ENCODE assay signal across 12 mouse cellular contexts in genomic region chr17:71673092-71673491, GRCm38 (mm10). TPM values are rescaled to one million over a fixed set of nuclear protein-coding genes. Genes with fewer than 3 reads are reported as not detected.
A peak's percentile ranks its signal among the peaks of the same experiment; 100 is the strongest.
DNase-seq lines count a peak whose midpoint lies in the region; ATAC-seq and TF ChIP-seq lines count a peak whose summit lies in the region.
"Had no signal": no experiment of that assay in that cellular context is flagged by ENCODE, and none has a peak within 500 bp of the region (broad histone marks: within the 10 kb centered on the region; RNA-seq: fewer than 3 reads in every experiment).

Gene Togaram2, plus strand, starts transcription at chr17:71673261.

- TF ChIP-seq CTCF in gastrocnemius, adult 2 months (IDR thresholded peaks at IDR 0.05) = no peak
- TF ChIP-seq CTCF in midbrain, postnatal 0 days (IDR thresholded peaks at IDR 0.05) = no peak

- H3K36me3 ChIP-seq in midbrain, embryonic 15.5 days (replicated peaks) = no peaks in the 10 kb centered on the region
- no peaks in the 10 kb centered on the region for H3K36me3 ChIP-seq in midbrain, postnatal 0 days (ENCODE audit: insufficient read depth, low read length)
- no peaks in the 10 kb centered on the region for H3K36me3 ChIP-seq in forebrain, embryonic 16.5 days (ENCODE audit: control insufficient read depth, insufficient read depth)
- H3K36me3 ChIP-seq: embryonic facial prominence, embryonic 12.5 days; liver, embryonic 13.5 days had no signal

- no peak within 1 kb of the TSS for H3K27ac ChIP-seq in gastrocnemius, adult 2 months
- 0 out of 2 replicates have a peak within 1 kb of the TSS, but pooled peaks have one; percentile 15 for H3K27ac ChIP-seq in midbrain, embryonic 15.5 days
- no peak within 1 kb of the TSS; the same call in 1 of the 2 replicates for H3K27ac ChIP-seq in midbrain, postnatal 0 days (ENCODE audit: low read depth, low read length)
- H3K27ac ChIP-seq in forebrain, embryonic 16.5 days (ENCODE audit: low read length) = no peak within 1 kb of the TSS
- H3K27ac ChIP-seq: embryonic facial prominence, embryonic 12.5 days; liver, embryonic 13.5 days had no signal

- no peaks in the 10 kb centered on the region for H3K9me3 ChIP-seq in midbrain, embryonic 15.5 days
- no peaks in the 10 kb centered on the region for H3K9me3 ChIP-seq in midbrain, postnatal 0 days (ENCODE audit: low read length)
- H3K9me3 ChIP-seq in forebrain, embryonic 16.5 days (ENCODE audit: control insufficient read depth, low read length) = no peaks in the 10 kb centered on the region
- H3K9me3 ChIP-seq: embryonic facial prominence, embryonic 12.5 days; liver, embryonic 13.5 days had no signal

- H3K4me1 ChIP-seq in midbrain, embryonic 15.5 days = 0 out of 2 replicates have a peak, but pooled peaks cover 6% of the 10 kb centered on the region
- H3K4me1 ChIP-seq in midbrain, postnatal 0 days (ENCODE audit: insufficient read depth, low read length) = no peaks in the 10 kb centered on the region
- H3K4me1 ChIP-seq in forebrain, embryonic 16.5 days (replicated peaks; ENCODE audit: control insufficient read depth, insufficient read depth, low read length) = peaks cover 4% of the 10 kb centered on the region; the same call in 1 of the 2 replicates
- H3K4me1 ChIP-seq: embryonic facial prominence, embryonic 12.5 days; liver, embryonic 13.5 days had no signal

- DNase-seq in gastrocnemius, adult 2 months = no peak
- DNase-seq in gastrocnemius, adult 8-10 months (ENCODE audit: low spot score in 2 of 2) = no peak
- no peak for DNase-seq in midbrain, postnatal 0 days (ENCODE audit: low spot score)
- DNase-seq in lung, postnatal 14 days = peak; percentile 44
- no peak for DNase-seq in urinary bladder, postnatal 25 days (ENCODE audit: low spot score)
- no peak for DNase-seq in frontal cortex, postnatal 14 days (ENCODE audit: low spot score in 2 of 2)
- DNase-seq: cerebellum, adult 9-11 months; liver, embryonic 13.5 days; thymus, adult 18-20 months had no signal

- peak within 1 kb of the TSS; percentile 21; the same call in 1 of the 2 replicates for H3K4me3 ChIP-seq in gastrocnemius, adult 2 months
- no peak within 1 kb of the TSS for H3K4me3 ChIP-seq in midbrain, embryonic 15.5 days
- H3K4me3 ChIP-seq in midbrain, postnatal 0 days (ENCODE audit: low read depth, low read length) = no peak within 1 kb of the TSS
- H3K4me3 ChIP-seq in forebrain, embryonic 16.5 days (replicated peaks; ENCODE audit: low read length) = no peak within 1 kb of the TSS
- H3K4me3 ChIP-seq: embryonic facial prominence, embryonic 12.5 days; liver, embryonic 13.5 days had no signal

- peak; percentile 38; the same call in 1 of the 2 replicates for ATAC-seq in midbrain, embryonic 15.5 days (replicated peaks)
- ATAC-seq in midbrain, postnatal 0 days (ENCODE audit: low FRiP score) = no peak
- ATAC-seq in forebrain, embryonic 16.5 days = peak; percentile 45; the same call in 1 of the 2 replicates

- intact Hi-C loops in gastrocnemius, adult 2 months (cut with DNase I) = no loop called here

- H3K9ac ChIP-seq in midbrain, embryonic 15.5 days = no peak within 1 kb of the TSS
- no peak within 1 kb of the TSS for H3K9ac ChIP-seq in midbrain, postnatal 0 days (replicated peaks; ENCODE audit: low read length, poor library complexity, severe bottlenecking)
- no peak within 1 kb of the TSS; the same call in 1 of the 2 replicates for H3K9ac ChIP-seq in forebrain, embryonic 16.5 days (replicated peaks; ENCODE audit: low read depth, low read length)
- H3K9ac ChIP-seq: embryonic facial prominence, embryonic 12.5 days; liver, embryonic 13.5 days had no signal

- no peak within 1 kb of the TSS for H3K4me2 ChIP-seq in midbrain, embryonic 15.5 days
- H3K4me2 ChIP-seq in midbrain, postnatal 0 days (ENCODE audit: low read depth, low read length, poor library complexity, severe bottlenecking) = no peak within 1 kb of the TSS
- H3K4me2 ChIP-seq in forebrain, embryonic 16.5 days (ENCODE audit: low read length) = no peak within 1 kb of the TSS
- H3K4me2 ChIP-seq: embryonic facial prominence, embryonic 12.5 days; liver, embryonic 13.5 days had no signal

- 44% methylated on average over 9 of the region's 9 CpGs for WGBS in midbrain, embryonic 15.5 days
- 29% methylated on average over 9 of the region's 9 CpGs for WGBS in midbrain, postnatal 0 days
- 31% methylated on average over 9 of the region's 9 CpGs for WGBS in forebrain, embryonic 16.5 days

- H3K27me3 ChIP-seq in midbrain, embryonic 15.5 days (replicated peaks) = no peaks in the 10 kb centered on the region
- H3K27me3 ChIP-seq in midbrain, postnatal 0 days (ENCODE audit: insufficient read depth, low read length) = no peaks in the 10 kb centered on the region
- no peaks in the 10 kb centered on the region for H3K27me3 ChIP-seq in forebrain, embryonic 16.5 days (replicated peaks; ENCODE audit: control insufficient read depth, insufficient read depth, low read length)
- H3K27me3 ChIP-seq: embryonic facial prominence, embryonic 12.5 days; liver, embryonic 13.5 days had no signal

RNA-seq across cellular contexts. Expression of gene Togaram2, which starts in this region (rescaled TPM):
- total RNA-seq in gastrocnemius, adult 2 months (2021) = 1 to 10 TPM; 2.1 to 4.5 TPM
- 1 to 10 TPM; 1.4 to 2.4 (median 2.1) TPM for total RNA-seq in gastrocnemius, adult 8-10 months (2022)
- polyA plus RNA-seq in midbrain, embryonic 15.5 days (2015; fragmentation: Nextera tagmentation; extraction: Ambion mirVana) = 0.48 and 0.68 TPM in 2 replicates
- 4.5 and 5.0 TPM in 2 replicates for total RNA-seq in midbrain, postnatal 0 days (2014; rRNA removed)
- polyA plus RNA-seq in midbrain, postnatal 0 days (2015; fragmentation: Nextera tagmentation; extraction: Ambion mirVana) = 1.2 and 1.7 TPM in 2 replicates
- 0.54 and 0.60 TPM in 2 replicates for polyA plus RNA-seq in forebrain, embryonic 16.5 days (2015; fragmentation: Nextera tagmentation; extraction: Ambion mirVana)
- polyA plus RNA-seq: embryonic facial prominence, embryonic 12.5 days; liver, embryonic 13.5 days had no signal

Comparison
In these comparisons a context has a peak if more than half of its experiments do, and no peak if none do; other contexts are left out.
1. Peak in ATAC-seq and H3K27ac ChIP-seq in midbrain, embryonic 15.5 days; RNA of the gene not detected or under 1 TPM.
2. Peak in ATAC-seq in forebrain, embryonic 16.5 days; RNA of the gene not detected or under 1 TPM.